Mouse (Mus musculus) embryonic facial prominence, embryonic 15.5 days (tissue): Measurements from ENCODE around the gene Lrrc4c. TPM values are rescaled to one million over a fixed set of nuclear protein-coding genes. Genes with fewer than 3 reads are reported as not detected.

ENCODE experiments used
- ATAC-seq: fragments of 200-750 bp; cut with Nextera tagmentation; 2 replicates; pipeline ENCODE4 v1.8.0; 2017; ENCODE audit warnings: low read depth, moderate TSS enrichment; ENCODE audit not compliant: insufficient number of reproducible peaks, low FRiP score, low TSS enrichment
- H3K27ac ChIP-seq: fragments of 300-500 bp; sonication (generic); replicated peaks from 2 replicates; pipeline ENCODE4 v1.5.1; 2015; ENCODE audit warnings: mild to moderate bottlenecking, inconsistent platforms
- H3K27me3 ChIP-seq: fragments of 300-500 bp; sonication (generic); 2 replicates; pipeline ENCODE4 v1.6.1; 2015; ENCODE audit warnings: inconsistent platforms
- H3K36me3 ChIP-seq: fragments of 300-500 bp; sonication (generic); 2 replicates; pipeline ENCODE4 v1.6.1; 2015; ENCODE audit warnings: mild to moderate bottlenecking, inconsistent platforms
- H3K4me1 ChIP-seq: fragments of 300-500 bp; sonication (generic); 2 replicates; pipeline ENCODE4 v1.6.1; 2015; ENCODE audit warnings: inconsistent platforms
- H3K4me2 ChIP-seq: fragments of 300-500 bp; sonication (generic); replicated peaks from 2 replicates; pipeline ENCODE4 v1.6.1; 2015; ENCODE audit warnings: mild to moderate bottlenecking, inconsistent platforms
- H3K4me3 ChIP-seq: fragments of 300-500 bp; sonication (generic); replicated peaks from 2 replicates; pipeline ENCODE4 v1.5.1; 2015; ENCODE audit warnings: mild to moderate bottlenecking, inconsistent platforms
- H3K9ac ChIP-seq: fragments of 300-500 bp; sonication (generic); 2 replicates; pipeline ENCODE4 v1.6.1; 2015; ENCODE audit warnings: inconsistent platforms
- H3K9me3 ChIP-seq: fragments of 300-500 bp; sonication (generic); replicated peaks from 2 replicates; pipeline ENCODE4 v1.6.1; 2016; ENCODE audit warnings: inconsistent platforms
- WGBS: fragments of 180-500 bp; shearing (Covaris S2); methylation state at CpG from one replicate; pipeline ENCODE4 v1.1.7; 2015; 5-methylcytosine and 5-hydroxymethylcytosine counted together
- polyA plus RNA-seq: library from polyadenylated mRNA; unstranded; fragments of >200 nt; fragmentation: Nextera tagmentation; extraction: Ambion mirVana; gene quantifications from 2 replicates; pipeline ENCODE4 v1.2.1, GENCODE M21; 2015

Lrrc4c gene
- polyA plus RNA-seq, 1 experiment from 2014 or later: 2.1 TPM

DNA sequence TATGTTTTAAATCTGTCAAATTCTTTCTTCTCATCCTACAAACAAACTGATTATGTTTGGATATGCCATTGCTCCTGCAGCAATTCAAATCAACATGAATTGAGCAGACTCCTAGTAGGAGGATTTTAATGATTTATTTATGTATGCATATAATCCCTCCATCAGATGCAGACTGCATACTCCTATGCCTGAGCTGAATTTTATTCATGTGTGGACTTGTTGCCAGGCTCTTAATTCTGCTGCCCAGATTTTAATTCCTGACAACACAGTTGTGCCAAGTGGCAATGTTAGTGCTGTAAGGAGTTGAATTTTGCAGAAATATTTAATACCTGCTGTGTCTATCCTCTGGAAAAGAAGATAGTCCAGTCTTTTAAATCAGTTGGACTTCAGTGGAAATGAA lies 1179.1 kb downstream of the Lrrc4c start:
- no peak for ATAC-seq
- Histone ChIP-seq H3K36me3 (no peaks in the 10 kb centered on the region), H3K27me3 (no peaks in the 10 kb centered on the region), H3K9ac (no peak overlapping the region), H3K4me2 (no peak overlapping the region), H3K9me3 (no peaks in the 10 kb centered on the region), H3K4me1 (no peaks in the 10 kb centered on the region), H3K4me3 (no peak overlapping the region), H3K27ac (no peak overlapping the region)

DNA sequence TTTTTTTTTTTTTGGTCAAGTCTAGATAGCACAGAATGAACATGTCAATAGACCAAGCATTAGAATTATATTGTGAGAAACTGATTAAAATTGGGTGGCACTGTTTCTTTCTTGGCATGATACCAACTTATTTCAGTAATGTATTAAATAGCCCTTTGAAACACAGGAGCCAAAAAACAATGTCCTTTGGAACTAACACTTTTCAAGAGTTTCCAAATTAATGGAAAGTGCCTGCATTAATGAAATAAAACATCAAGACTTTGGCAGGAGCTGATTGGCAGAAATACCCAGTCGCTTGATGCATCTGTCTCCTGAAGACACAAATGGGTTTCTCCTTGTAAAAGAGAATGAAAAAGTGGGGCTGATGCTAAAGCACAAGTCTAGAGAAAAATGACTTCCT lies 1184.5 kb downstream of the Lrrc4c start:
- H3K9ac ChIP-seq: no peak overlapping the region
- no peaks in the 10 kb centered on the region for H3K36me3 ChIP-seq
- no peak overlapping the region for H3K27ac ChIP-seq
- no peak overlapping the region for H3K4me2 ChIP-seq
- WGBS: 89% methylated on average over 1 of the region's 1 CpGs
- no peak overlapping the region for H3K4me3 ChIP-seq
- ATAC-seq: no peak
- H3K27me3 ChIP-seq: no peaks in the 10 kb centered on the region
- H3K4me1 ChIP-seq: no peaks in the 10 kb centered on the region
- H3K9me3 ChIP-seq: no peaks in the 10 kb centered on the region

DNA sequence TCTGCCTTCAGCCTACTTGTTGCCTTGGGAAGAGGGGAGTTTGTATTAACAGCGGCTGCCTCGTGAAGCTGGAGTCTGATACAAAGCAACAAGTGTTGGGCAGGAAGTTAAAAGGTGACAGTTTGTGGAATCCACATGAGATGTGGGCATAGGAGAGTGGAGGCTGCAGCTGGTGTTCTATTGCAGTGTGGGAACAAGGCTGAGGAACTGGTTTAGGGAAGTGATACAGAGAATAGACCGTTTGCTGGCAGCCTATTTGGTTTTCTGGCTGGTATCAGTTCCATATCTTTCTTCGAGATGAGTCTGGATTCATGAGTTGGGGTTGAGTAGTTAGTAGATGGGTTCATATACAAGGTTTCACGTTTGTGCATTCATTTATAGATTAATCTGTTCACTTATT lies 1186.9 kb downstream of the Lrrc4c start:
- H3K27me3 ChIP-seq: no peaks in the 10 kb centered on the region
- no peaks in the 10 kb centered on the region for H3K4me1 ChIP-seq
- ATAC-seq: no peak
- 57% methylated on average over 5 of the region's 5 CpGs for WGBS
- H3K27ac ChIP-seq: no peak overlapping the region
- no peak overlapping the region for H3K9ac ChIP-seq
- no peak overlapping the region for H3K4me2 ChIP-seq
- H3K4me3 ChIP-seq: no peak overlapping the region
- no peaks in the 10 kb centered on the region for H3K36me3 ChIP-seq
- H3K9me3 ChIP-seq: no peaks in the 10 kb centered on the region

DNA sequence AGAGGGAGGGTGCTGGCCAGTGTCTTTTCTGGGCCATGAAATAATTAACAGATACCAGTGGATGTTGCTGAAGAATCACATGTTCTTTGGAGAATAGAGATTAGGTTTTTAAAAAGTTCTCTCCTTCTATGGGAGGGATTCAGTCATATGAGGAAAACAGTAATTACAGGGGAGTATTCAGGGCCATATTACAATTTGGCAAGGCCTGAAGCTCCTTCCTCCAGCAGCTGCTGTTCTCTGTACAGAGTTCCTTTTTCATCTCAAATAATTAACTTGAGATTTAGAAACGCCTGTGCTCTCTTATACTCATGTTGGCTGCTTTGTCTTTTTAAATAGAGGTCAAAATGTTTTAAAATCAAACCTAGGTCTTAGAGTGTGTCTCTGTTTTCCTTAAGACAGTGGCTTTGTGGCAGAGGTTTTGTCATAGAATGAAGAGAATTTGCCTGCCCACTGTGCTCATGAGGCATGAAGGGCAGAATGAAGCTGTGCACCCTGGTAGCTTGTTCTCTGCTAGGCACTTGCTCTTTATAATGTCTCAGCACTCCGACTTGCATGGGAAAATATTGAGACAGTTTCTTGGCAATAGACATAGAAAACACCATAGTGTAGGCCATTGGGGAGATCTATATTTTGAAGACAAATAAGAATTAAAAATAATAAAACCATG lies 1206.4 kb downstream of the Lrrc4c start:
- ATAC-seq: no peak
- H3K36me3 ChIP-seq: no peaks in the 10 kb centered on the region
- no peaks in the 10 kb centered on the region for H3K27me3 ChIP-seq
- no peak overlapping the region for H3K4me2 ChIP-seq
- 47% methylated on average over 2 of the region's 2 CpGs for WGBS
- H3K4me1 ChIP-seq: no peaks in the 10 kb centered on the region
- no peak overlapping the region for H3K27ac ChIP-seq
- H3K9ac ChIP-seq: no peak overlapping the region
- no peaks in the 10 kb centered on the region for H3K9me3 ChIP-seq
- H3K4me3 ChIP-seq: no peak overlapping the region

DNA sequence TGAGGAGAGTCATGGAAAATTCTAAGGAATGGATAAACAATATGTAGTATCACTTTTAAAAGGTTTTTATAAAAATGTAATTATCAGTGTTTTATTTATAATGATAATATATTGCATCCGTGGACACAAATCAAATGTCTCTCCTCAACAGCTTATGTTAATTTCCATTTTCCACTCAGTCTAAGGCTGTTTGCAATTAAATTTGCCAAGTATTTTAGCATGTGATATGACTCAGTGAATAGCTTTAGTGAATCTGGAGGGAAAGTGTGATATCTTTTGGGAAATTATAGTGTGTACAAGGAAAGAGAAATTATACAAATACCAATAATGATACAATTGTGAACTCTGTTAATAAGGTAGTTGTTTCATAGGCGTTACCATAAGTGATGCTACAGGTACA lies 1207.1 kb downstream of the Lrrc4c start:
- no peak overlapping the region for H3K4me2 ChIP-seq
- H3K9me3 ChIP-seq: no peaks in the 10 kb centered on the region
- H3K36me3 ChIP-seq: no peaks in the 10 kb centered on the region
- no peaks in the 10 kb centered on the region for H3K4me1 ChIP-seq
- H3K27me3 ChIP-seq: no peaks in the 10 kb centered on the region
- ATAC-seq: no peak
- 78% methylated on average over 2 of the region's 2 CpGs for WGBS
- H3K27ac ChIP-seq: no peak overlapping the region
- no peak overlapping the region for H3K9ac ChIP-seq
- H3K4me3 ChIP-seq: no peak overlapping the region

DNA sequence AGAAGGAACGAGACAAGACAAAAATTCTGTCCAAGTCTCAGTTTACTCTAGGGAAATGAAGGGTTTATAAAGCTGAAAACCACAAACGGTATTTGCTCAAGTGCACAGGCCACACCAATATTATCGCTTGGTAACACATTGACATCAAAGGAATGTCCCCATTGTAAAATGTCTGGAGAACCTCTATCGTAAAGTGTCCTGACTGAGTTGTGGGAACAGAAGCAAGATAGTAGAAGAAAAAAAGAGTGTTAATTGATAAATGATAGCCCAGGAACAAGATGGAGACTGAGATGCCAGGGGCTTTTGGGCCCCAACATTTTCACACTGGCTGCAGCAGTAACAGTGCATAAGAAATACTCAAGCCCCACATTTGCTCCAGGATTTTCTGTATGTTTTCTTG lies 1212.7 kb downstream of the Lrrc4c start:
- Histone ChIP-seq H3K27me3 (no peaks in the 10 kb centered on the region), H3K4me3 (no peak overlapping the region), H3K9ac (no peak overlapping the region), H3K9me3 (no peaks in the 10 kb centered on the region), H3K4me1 (no peaks in the 10 kb centered on the region), H3K4me2 (no peak overlapping the region), H3K36me3 (no peaks in the 10 kb centered on the region), H3K27ac (no peak overlapping the region)
- WGBS: 64% methylated on average over 4 of the region's 4 CpGs
- ATAC-seq: no peak

DNA sequence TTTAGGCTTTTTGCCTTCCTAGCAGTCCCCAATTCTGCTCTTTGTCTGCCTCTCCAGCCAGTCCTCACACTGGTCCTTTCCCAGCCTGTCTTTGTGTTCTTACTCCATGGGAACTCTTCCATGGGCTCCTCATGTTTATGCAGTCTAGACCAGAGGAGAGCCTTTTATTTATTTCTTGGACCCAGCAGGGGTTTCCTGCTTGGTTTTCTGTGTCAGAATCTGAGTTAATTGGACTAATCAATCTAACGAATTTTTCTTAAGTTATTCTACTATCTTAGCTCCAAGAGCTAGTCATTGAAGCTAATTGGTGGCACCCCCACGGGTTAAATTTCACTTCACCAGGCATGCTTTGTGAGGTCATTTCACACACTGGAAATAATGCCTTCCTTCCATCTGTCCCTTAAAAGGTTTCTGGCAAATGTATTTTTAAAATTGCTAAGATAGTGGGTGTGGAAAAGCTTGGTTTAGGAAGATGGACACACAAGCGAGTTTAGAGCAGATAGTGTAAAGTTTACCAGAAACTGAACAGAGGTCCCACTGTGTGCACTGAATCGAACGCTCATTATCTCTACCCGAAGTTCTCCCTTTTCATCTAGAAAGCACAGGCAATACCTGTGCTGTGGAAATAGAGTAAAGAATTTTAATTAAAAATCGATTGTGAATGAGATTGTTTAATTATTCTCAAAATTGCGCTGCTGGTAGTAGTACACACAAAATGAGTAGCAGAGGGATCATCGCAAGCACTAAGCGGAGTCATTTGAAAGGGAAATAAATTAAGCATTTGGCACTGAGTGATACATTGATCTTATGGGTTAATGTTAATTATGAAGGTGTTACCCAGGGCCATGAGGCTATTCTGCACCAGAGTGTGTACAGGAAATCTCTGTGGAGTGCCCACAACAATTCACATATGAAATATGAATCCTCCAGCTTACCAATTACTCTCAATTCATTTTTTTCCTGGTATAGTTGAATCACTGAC lies 1226.0 kb downstream of the Lrrc4c start:
- no peak overlapping the region for H3K27ac ChIP-seq
- ATAC-seq: no peak
- H3K36me3 ChIP-seq: no peaks in the 10 kb centered on the region
- no peak overlapping the region for H3K4me3 ChIP-seq
- H3K27me3 ChIP-seq: no peaks in the 10 kb centered on the region
- H3K9me3 ChIP-seq: no peaks in the 10 kb centered on the region
- H3K4me1 ChIP-seq: no peaks in the 10 kb centered on the region
- H3K4me2 ChIP-seq: no peak overlapping the region
- 67% methylated on average over 10 of the region's 10 CpGs for WGBS
- H3K9ac ChIP-seq: no peak overlapping the region

DNA sequence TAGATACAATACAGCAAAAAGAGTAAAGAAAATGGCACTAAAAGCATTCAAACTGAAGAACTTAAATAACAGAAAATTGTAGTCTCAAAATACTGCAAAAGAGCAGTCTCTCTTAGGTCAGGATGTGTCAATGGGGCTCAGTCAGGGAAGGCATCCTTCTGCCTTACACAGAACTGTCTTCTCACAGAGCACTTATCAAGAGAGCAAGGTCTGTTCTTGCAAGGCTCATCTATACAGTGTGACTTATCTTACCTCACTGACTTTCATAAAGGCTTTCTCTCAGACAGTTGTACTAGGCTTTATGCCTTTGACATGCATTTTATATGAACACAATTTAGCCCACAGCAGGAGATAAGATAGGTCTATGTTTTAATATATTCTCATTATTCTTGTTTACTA lies 1226.7 kb downstream of the Lrrc4c start:
- H3K27ac ChIP-seq: no peak overlapping the region
- no peaks in the 10 kb centered on the region for H3K36me3 ChIP-seq
- H3K9me3 ChIP-seq: no peaks in the 10 kb centered on the region
- ATAC-seq: no peak
- H3K9ac ChIP-seq: no peak overlapping the region
- no peaks in the 10 kb centered on the region for H3K4me1 ChIP-seq
- no peak overlapping the region for H3K4me2 ChIP-seq
- no peaks in the 10 kb centered on the region for H3K27me3 ChIP-seq
- H3K4me3 ChIP-seq: no peak overlapping the region

DNA sequence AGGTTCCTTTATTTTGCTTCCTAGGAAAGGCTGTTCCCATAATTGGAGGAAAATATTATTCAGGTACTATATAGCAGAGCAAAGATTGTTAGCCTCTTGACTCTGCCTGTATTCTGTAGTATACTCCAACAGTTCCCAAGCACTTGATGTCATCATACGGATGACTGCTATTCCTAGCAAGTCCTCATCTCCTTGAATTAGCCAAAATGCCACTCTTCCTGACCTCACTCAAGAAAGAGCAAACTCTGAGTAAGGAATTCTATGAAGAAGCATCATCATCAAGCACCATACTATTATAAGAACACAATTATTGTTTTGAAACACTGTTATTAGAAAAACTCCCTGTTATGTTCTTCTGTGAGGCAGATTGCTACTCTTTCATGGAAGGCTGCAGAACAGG lies 1228.0 kb downstream of the Lrrc4c start:
- Histone ChIP-seq H3K9me3 (no peaks in the 10 kb centered on the region), H3K4me2 (no peak overlapping the region), H3K27me3 (no peaks in the 10 kb centered on the region), H3K27ac (no peak overlapping the region), H3K4me1 (no peaks in the 10 kb centered on the region), H3K9ac (no peak overlapping the region), H3K4me3 (no peak overlapping the region), H3K36me3 (no peaks in the 10 kb centered on the region)
- ATAC-seq: no peak
- 73% methylated on average over 1 of the region's 1 CpGs for WGBS

DNA sequence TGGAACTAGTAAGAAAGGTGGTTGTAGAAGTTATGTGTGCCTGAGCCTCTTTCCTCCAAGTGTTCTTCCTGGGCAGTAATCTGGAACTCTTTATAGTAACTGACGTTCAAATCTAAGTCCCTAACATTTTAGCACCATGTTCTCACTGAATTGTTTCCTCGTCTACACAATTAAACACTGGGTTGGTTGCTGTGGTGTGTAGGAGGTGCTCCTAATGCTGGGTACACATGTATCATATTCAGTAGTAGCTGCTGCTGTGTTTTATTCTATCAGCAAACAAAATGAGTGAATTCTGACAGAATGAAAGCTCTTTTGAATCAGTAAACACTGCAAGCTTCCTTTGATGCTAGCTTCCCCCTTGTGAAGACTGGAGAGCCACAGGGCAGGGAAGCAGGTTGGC lies 1246.5 kb downstream of the Lrrc4c start:
- Histone ChIP-seq H3K4me3 (no peak overlapping the region), H3K4me1 (no peaks in the 10 kb centered on the region), H3K4me2 (no peak overlapping the region), H3K27ac (no peak overlapping the region), H3K27me3 (no peaks in the 10 kb centered on the region), H3K9me3 (no peaks in the 10 kb centered on the region), H3K36me3 (no peaks in the 10 kb centered on the region), H3K9ac (no peak overlapping the region)
- ATAC-seq: no peak
- 28% methylated on average over 2 of the region's 2 CpGs for WGBS

DNA sequence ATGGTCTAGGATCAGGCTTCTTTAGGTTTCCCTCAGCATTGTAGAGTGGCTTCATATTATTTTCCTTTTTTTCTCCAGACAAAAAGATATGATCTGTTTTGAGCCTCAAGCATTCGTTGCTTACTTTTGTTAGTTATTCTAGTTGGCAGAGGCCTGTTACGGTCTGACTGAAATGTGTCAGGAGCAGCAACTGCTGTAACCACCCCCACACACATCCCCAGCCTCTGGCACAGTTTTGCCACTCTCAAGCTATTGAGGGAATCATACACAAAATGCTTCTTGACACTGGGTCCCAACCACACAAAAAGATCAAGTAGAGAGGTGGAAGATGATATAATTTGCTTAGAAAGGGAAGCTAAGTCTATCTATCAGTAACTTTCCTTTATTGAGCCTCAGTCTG lies 1251.0 kb downstream of the Lrrc4c start:
- no peaks in the 10 kb centered on the region for H3K9me3 ChIP-seq
- no peak overlapping the region for H3K9ac ChIP-seq
- H3K4me3 ChIP-seq: no peak overlapping the region
- no peaks in the 10 kb centered on the region for H3K4me1 ChIP-seq
- no peak for ATAC-seq
- H3K4me2 ChIP-seq: no peak overlapping the region
- 71% methylated on average over 2 of the region's 2 CpGs for WGBS
- H3K27ac ChIP-seq: no peak overlapping the region
- H3K36me3 ChIP-seq: no peaks in the 10 kb centered on the region
- no peaks in the 10 kb centered on the region for H3K27me3 ChIP-seq

DNA sequence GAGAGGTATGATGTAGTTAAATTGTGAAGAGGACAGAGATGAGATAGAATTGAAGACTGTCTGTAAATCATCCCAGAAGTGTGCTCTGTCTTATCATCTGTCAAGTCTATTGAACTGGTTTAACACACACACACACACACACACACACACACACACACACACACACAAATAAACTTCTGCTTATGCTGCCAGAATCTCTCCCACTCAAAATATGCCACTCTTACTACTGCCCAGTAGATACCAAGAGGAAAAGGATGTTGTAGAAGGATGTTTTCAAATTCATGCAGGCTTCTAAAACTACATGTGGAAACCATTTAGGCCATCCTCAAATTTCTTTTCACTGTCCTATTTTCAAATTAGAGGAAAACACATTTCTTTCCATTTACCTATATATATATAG lies 1257.0 kb downstream of the Lrrc4c start:
- H3K27ac ChIP-seq: no peak overlapping the region
- H3K4me3 ChIP-seq: no peak overlapping the region
- H3K36me3 ChIP-seq: no peaks in the 10 kb centered on the region
- no peak overlapping the region for H3K4me2 ChIP-seq
- no peaks in the 10 kb centered on the region for H3K27me3 ChIP-seq
- H3K9ac ChIP-seq: no peak overlapping the region
- H3K9me3 ChIP-seq: no peaks in the 10 kb centered on the region
- no peaks in the 10 kb centered on the region for H3K4me1 ChIP-seq
- ATAC-seq: no peak
